Mouse (Mus musculus): ENCODE data around the gene Usp49.

- TF ChIP-seq CTCF (IDR thresholded peaks at IDR 0.05; ENCODE audit: extremely low read depth, insufficient read length, insufficient replicate concordance, low read depth, low read length), result no peak
- TF ChIP-seq POLR2A (IDR thresholded peaks at IDR 0.05; ENCODE audit: low read depth, low read length), result no peak
These were observed 2.7 kb upstream of the Usp49 start for GRCm38 (mm10) chr17:47627791-47628190.

All from small intestine, adult 2 months (tissue).